Mouse (Mus musculus): ENCODE data around the gene Cacna2d3.

GRCm38 (mm10) chr14:29478403-29478983 lies 243.2 kb downstream of the Cacna2d3 start:
- TF ChIP-seq CTCF (IDR thresholded peaks at IDR 0.05; ENCODE audit: low read depth, low read length): no peak
- no peak for TF ChIP-seq POLR2AphosphoS5 (IDR thresholded peaks at IDR 0.05; ENCODE audit: insufficient replicate concordance, low read depth, low read length)
- TF ChIP-seq GATA1 (IDR thresholded peaks at IDR 0.05; ENCODE audit: borderline replicate concordance, low read length): no peak
- no peak for TF ChIP-seq TAL1 (conservative IDR thresholded peaks at IDR 0.05; ENCODE audit: low read depth, low read length)
- TF ChIP-seq GATA2 (IDR thresholded peaks at IDR 0.05; ENCODE audit: borderline replicate concordance, low read depth, low read length): no peak

Data from G1E (cell line).